Mouse (Mus musculus) midbrain, embryonic 14.5 days (tissue): ENCODE measurements around the gene Trpv5. TPM values are rescaled to one million over a fixed set of nuclear protein-coding genes. Genes with fewer than 3 reads are reported as not detected.

Experiments
- ATAC-seq: fragments of 200-750 bp; cut with Nextera tagmentation; 2 replicates; pipeline ENCODE4 v1.8.0; 2017; ENCODE audit warnings: moderate number of reproducible peaks, moderate library complexity; ENCODE audit not compliant: low FRiP score, low TSS enrichment
- DNase-seq: peaks from one replicate; pipeline ENCODE4 v3.0.0-alpha.2; 2015
- H3K27ac ChIP-seq: fragments of 300-500 bp; sonication (generic); replicated peaks from 2 replicates; pipeline ENCODE4 v1.5.1; 2014; ENCODE audit warnings: mild to moderate bottlenecking, low read depth, low read length, moderate library complexity
- H3K27me3 ChIP-seq: fragments of 300-500 bp; sonication (generic); 2 replicates; pipeline ENCODE4 v1.6.1; 2014; ENCODE audit warnings: low read length, control low read depth, mixed read lengths; ENCODE audit not compliant: control insufficient read depth, insufficient read depth
- H3K36me3 ChIP-seq: fragments of 300-500 bp; sonication (generic); 2 replicates; pipeline ENCODE4 v1.6.1; 2014; ENCODE audit warnings: low read length, control low read depth; ENCODE audit not compliant: control insufficient read depth, insufficient read depth
- H3K4me1 ChIP-seq: fragments of 300-500 bp; sonication (generic); 2 replicates; pipeline ENCODE4 v1.6.1; 2014; ENCODE audit warnings: mild to moderate bottlenecking, antibody characterized with exemption, low read length, control low read depth; ENCODE audit not compliant: control insufficient read depth, insufficient read depth
- H3K4me2 ChIP-seq: fragments of 300-500 bp; sonication (generic); 2 replicates; pipeline ENCODE4 v1.6.1; 2014; ENCODE audit warnings: mild to moderate bottlenecking, low read length, moderate library complexity
- H3K4me3 ChIP-seq: fragments of 300-500 bp; sonication (generic); replicated peaks from 2 replicates; pipeline ENCODE4 v1.5.1; 2014; ENCODE audit warnings: low read depth, low read length
- H3K9ac ChIP-seq: fragments of 300-500 bp; sonication (generic); replicated peaks from 2 replicates; pipeline ENCODE4 v1.6.1; 2014; ENCODE audit warnings: mild to moderate bottlenecking, low read length, moderate library complexity
- H3K9me3 ChIP-seq: fragments of 300-500 bp; sonication (generic); 2 replicates; pipeline ENCODE4 v1.6.1; 2016; ENCODE audit warnings: low read length, control low read depth, mixed read lengths; ENCODE audit not compliant: control insufficient read depth
- WGBS: fragments of 180-500 bp; shearing (Covaris S2); extraction: QIAGEN DNeasy Blood & Tissue Kit; methylation state at CpG from one replicate; pipeline ENCODE4 v1.1.7; 2014; 5-methylcytosine and 5-hydroxymethylcytosine counted together
- polyA plus RNA-seq: library from polyadenylated mRNA; unstranded; fragments of >200 nt; fragmentation: Nextera tagmentation; extraction: Ambion mirVana; gene quantifications from 2 replicates; pipeline ENCODE4 v1.2.1, GENCODE M21; 2014

Gene Trpv5
- not detected in 2 replicates for polyA plus RNA-seq

DNA sequence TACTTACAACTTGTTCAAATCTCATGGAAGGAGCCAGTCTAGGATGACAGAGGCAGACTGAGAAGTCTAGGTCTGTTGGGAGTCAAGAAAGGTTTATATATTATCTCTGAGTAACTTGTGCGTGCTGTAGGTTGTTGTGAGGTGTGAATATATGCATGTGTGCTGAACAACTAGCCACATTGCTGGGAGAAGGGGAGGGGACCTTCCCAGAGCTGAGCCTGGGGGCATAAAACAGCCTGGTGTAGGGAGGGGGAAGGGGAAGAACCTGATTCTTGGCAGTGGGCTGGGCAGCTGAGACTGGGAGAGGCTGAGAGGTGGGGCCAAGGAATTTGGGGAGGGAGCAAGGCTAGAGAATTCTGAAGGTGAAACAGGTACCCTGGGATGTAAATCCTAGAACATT is at the start of gene Trpv5:
Trpv5 (minus strand) TSS at position 101 of the 400 bp plus-strand sequence.
- Histone ChIP-seq H3K4me2 (no peak within 1 kb of the TSS), H3K27me3 (no peaks in the 10 kb centered on the region), H3K9ac (no peak within 1 kb of the TSS), H3K4me3 (no peak within 1 kb of the TSS), H3K27ac (no peak within 1 kb of the TSS), H3K36me3 (no peaks in the 10 kb centered on the region), H3K4me1 (no peaks in the 10 kb centered on the region), H3K9me3 (no peaks in the 10 kb centered on the region)
- 84% methylated on average over 1 of the region's 1 CpGs for WGBS
- ATAC-seq = no peak
- DNase-seq = no peak

DNA sequence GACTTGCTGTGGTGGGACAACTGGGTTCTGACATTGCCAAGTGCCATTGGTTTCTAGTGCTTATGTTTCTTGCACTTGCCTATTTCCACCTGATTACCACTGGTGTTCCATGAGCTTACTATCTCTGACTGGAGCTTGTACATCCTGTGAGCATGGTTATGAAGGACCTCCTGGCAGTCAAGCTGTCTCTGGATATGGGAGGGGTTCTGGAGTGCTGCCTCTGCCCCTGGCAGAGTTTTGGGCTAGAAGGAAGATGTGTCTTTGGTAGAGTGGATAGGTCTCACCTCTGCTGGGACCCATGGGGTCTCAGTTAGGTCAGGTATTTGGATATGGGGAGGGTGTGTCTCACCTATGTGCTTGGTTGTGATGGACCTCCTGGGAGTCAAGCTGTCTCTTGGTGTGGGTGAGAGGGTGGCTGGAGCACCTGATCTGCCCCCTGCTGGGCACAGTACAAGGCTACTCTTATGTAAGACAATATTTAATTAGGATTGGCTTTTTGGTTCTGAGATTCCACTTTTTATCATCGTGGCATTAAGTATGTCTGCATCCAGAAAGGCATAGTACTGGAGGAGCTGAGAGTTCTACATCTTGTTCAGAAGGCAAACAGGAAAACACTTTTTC is 47.5 kb upstream of the Trpv5 start:
- Histone ChIP-seq H3K9ac (no peak overlapping the region), H3K27ac (no peak overlapping the region), H3K27me3 (no peaks in the 10 kb centered on the region), H3K4me1 (no peaks in the 10 kb centered on the region), H3K4me3 (no peak overlapping the region), H3K4me2 (no peak overlapping the region), H3K9me3 (no peaks in the 10 kb centered on the region), H3K36me3 (no peaks in the 10 kb centered on the region)
- DNase-seq (no peak), ATAC-seq (no peak)
- 78% methylated on average over 1 of the region's 1 CpGs for WGBS

DNA sequence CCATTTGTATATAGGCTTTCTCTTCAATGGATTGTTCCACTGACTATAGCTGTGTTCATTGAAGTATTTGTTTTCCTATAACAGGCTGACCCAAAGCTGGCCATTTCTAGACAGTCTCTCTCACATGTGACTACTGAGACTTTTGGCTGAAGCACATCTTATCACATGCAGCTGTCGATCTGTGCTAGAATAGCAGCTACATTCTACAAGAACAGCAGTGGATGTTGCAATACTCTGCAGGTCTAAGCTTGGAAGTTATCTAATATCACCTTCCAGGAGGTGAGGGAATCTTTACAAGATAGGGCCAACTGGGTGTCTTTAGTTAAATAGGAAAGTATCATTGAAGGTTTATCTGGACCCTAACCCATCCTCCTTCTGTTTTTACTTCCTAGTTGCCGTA is 40.9 kb upstream of the Trpv5 start:
- Histone ChIP-seq H3K9me3 (no peaks in the 10 kb centered on the region), H3K36me3 (no peaks in the 10 kb centered on the region), H3K4me3 (no peak overlapping the region), H3K27me3 (no peaks in the 10 kb centered on the region), H3K27ac (no peak overlapping the region), H3K4me2 (no peak overlapping the region), H3K4me1 (no peaks in the 10 kb centered on the region), H3K9ac (no peak overlapping the region)
- no peak for ATAC-seq
- no peak for DNase-seq
- WGBS = 85% methylated on average over 2 of the region's 2 CpGs

DNA sequence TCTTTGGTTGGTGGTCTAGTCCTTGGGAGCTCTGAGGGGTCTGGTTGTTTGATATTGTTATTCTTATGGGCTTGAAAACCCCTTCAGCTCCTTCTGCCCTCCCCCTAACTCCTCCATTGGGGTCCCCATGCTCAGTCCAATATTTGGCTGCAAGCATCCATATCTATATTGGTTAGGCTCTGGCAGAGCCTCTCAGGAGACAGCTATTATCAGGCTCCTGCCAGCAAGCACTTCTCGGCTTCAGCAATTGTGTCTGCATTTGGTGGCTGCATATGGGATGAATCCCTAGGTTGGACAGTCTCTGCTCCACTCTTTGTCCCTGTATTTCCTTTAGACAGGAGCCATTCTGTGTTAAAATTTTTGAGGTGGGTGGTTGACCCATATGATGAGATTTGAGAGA is 29.7 kb upstream of the Trpv5 start:
- H3K27ac ChIP-seq = no peak overlapping the region
- H3K4me2 ChIP-seq = no peak overlapping the region
- H3K9me3 ChIP-seq = no peaks in the 10 kb centered on the region
- WGBS = 72% methylated on average over 1 of the region's 1 CpGs
- no peaks in the 10 kb centered on the region for H3K4me1 ChIP-seq
- no peaks in the 10 kb centered on the region for H3K27me3 ChIP-seq
- H3K36me3 ChIP-seq = no peaks in the 10 kb centered on the region
- DNase-seq (no peak), ATAC-seq (no peak)
- no peak overlapping the region for H3K9ac ChIP-seq
- H3K4me3 ChIP-seq = no peak overlapping the region

DNA sequence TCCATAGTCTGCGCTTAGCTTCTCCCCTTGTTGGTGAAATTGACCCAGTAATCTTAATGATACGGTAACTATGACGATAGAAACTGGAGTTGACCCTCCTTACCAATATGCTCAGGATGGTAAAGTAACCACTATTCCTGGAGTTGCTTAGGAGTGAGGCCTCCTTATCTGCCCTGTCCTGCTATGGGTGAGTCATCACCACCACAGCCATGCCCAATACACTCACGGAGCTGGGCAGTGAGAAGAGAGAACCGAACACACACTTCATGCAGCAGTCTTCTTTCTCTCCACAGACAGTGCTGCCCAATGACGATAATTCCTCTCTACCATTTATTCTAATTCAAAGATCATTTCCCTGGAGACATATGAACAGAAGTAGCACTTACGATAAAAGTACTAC is 25.7 kb upstream of the Trpv5 start:
- no peaks in the 10 kb centered on the region for H3K36me3 ChIP-seq
- H3K9ac ChIP-seq = no peak overlapping the region
- no peak for DNase-seq
- WGBS = 93% methylated on average over 7 of the region's 7 CpGs
- H3K27ac ChIP-seq = no peak overlapping the region
- no peak overlapping the region for H3K4me3 ChIP-seq
- no peaks in the 10 kb centered on the region for H3K4me1 ChIP-seq
- no peaks in the 10 kb centered on the region for H3K9me3 ChIP-seq
- ATAC-seq = no peak
- no peak overlapping the region for H3K4me2 ChIP-seq
- no peaks in the 10 kb centered on the region for H3K27me3 ChIP-seq

DNA sequence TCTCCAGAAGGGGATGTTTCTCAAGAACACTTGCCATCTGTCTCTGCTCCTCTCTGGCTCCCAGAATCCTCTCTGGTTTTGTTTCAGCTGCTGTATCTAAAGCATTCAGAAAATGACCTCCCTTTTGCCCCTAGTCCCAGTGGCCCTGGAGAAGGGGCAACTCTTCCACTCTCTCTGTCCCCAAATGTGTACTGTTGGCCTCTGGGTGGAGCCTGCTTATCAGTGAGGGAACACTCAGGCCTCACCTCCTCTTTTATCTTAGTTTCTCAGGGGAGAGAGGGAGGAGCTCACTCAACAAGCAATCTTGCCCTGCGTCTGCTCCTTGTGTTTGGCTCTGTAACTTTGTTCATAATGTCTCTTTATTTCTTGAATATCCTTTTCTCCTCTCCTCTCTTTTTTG is 23.6 kb upstream of the Trpv5 start, which contains the start of gene Kel:
Kel (minus strand) TSS at position 217 of the 400 bp plus-strand sequence.
- Histone ChIP-seq H3K4me1 (no peaks in the 10 kb centered on the region), H3K27ac (no peak within 1 kb of the TSS), H3K9ac (no peak within 1 kb of the TSS), H3K4me3 (no peak within 1 kb of the TSS), H3K36me3 (no peaks in the 10 kb centered on the region), H3K27me3 (no peaks in the 10 kb centered on the region), H3K9me3 (no peaks in the 10 kb centered on the region), H3K4me2 (no peak within 1 kb of the TSS)
- DNase-seq (no peak), ATAC-seq (no peak)
- 36% methylated on average over 1 of the region's 1 CpGs for WGBS

DNA sequence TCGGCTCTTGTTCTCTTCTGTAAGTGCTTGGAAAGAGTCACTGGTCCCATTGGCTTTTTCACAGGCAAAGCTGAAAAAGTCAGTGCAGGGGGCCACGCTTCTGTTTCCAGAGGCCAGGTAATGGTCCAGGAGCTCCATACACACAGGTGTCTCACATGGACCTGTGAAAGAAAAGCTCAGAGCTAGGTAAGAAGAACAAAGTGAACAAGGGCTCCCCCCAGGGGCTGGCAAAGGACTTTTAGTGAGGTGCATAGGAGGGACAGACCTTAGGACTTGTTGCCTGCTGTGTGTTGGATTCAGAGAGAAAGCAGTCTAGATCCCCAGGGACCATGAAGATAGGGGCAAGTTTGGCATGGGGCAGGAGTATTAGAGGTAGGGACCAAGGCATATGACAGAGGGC is 22.4 kb upstream of the Trpv5 start:
- H3K4me1 ChIP-seq = no peaks in the 10 kb centered on the region
- no peak overlapping the region for H3K9ac ChIP-seq
- 74% methylated on average over 2 of the region's 2 CpGs for WGBS
- no peak overlapping the region for H3K27ac ChIP-seq
- H3K4me2 ChIP-seq = no peak overlapping the region
- no peak overlapping the region for H3K4me3 ChIP-seq
- ATAC-seq (no peak), DNase-seq (no peak)
- H3K27me3 ChIP-seq = no peaks in the 10 kb centered on the region
- H3K36me3 ChIP-seq = no peaks in the 10 kb centered on the region
- H3K9me3 ChIP-seq = no peaks in the 10 kb centered on the region

DNA sequence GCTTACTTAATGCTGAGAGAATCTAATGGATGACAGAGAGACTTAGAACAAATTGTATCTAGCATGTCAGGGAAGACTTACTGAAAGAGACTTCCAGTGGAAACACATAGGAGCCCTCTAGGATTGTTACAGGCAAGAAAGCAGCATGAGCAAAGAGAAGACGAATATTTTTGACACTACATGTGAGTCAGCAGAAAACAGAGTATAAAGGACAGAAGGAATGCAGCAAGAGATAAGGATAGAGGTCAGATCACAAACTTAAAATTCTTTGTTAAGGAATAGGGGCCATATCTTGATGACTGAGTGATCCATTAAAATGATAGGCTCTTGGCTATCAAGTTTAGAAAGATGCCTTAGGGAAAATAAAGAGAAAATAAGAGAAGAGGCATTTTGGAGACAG is 20.7 kb upstream of the Trpv5 start:
- Histone ChIP-seq H3K9me3 (no peaks in the 10 kb centered on the region), H3K27ac (no peak overlapping the region), H3K4me1 (no peaks in the 10 kb centered on the region), H3K27me3 (no peaks in the 10 kb centered on the region), H3K36me3 (no peaks in the 10 kb centered on the region), H3K9ac (no peak overlapping the region), H3K4me3 (no peak overlapping the region), H3K4me2 (no peak overlapping the region)
- 85% methylated on average over 1 of the region's 1 CpGs for WGBS
- DNase-seq = no peak
- no peak for ATAC-seq

DNA sequence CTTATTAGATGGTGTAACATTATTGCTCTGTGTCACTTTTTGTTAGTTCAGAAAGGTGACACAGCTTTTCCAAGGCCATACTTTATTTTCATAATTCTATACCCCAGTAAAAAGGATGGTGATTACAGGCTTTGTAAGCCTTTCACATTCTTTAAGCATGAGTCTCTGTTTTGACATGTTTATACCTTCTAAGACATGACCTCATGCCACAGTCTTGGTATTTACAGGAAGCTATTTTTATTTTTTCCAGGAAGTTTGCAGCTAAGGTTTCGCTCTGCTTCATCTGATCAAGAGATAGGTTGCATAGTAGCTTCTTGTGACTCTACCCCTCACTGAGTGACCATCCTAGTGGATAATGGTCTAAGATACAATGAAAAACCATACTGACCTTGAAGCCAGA is 13.8 kb upstream of the Trpv5 start:
- no peak for ATAC-seq
- Histone ChIP-seq H3K4me1 (no peaks in the 10 kb centered on the region), H3K27me3 (no peaks in the 10 kb centered on the region), H3K27ac (no peak overlapping the region), H3K4me3 (no peak overlapping the region), H3K36me3 (no peaks in the 10 kb centered on the region), H3K9ac (no peak overlapping the region), H3K4me2 (no peak overlapping the region), H3K9me3 (no peaks in the 10 kb centered on the region)
- no peak for DNase-seq
- WGBS = 96% methylated on average over 1 of the region's 1 CpGs
